Mouse (Mus musculus): ENCODE measurements around the gene Nsmce4a.

DNA sequence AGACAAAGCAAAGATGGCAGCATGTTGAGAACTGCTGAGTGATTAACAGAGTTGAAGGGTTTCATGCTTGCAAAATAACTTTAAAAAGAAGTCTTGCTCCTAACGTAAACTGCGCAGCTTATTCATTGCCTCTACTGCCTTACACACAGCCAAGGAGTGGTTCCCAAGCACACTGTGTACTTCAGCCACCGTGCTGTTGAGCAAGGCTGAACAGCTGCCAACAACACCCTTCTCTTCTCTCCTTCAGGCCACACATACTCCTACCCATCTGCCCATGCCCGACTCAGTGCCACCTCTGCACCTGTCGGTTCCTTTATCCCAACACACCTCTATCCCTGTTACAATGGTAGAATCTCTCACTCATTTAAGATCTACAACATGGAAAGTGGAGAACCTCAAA, 69.9 kb downstream of the Nsmce4a start:
- TF ChIP-seq CTCF (IDR thresholded peaks at IDR 0.05) (no peak), EP300 (IDR thresholded peaks at IDR 0.05) (no peak)
